Mouse (Mus musculus): ENCODE results near the gene Zbed4. TPM values are rescaled to one million over a fixed set of nuclear protein-coding genes. Genes with fewer than 3 reads are reported as not detected.

Gene Zbed4
- total and polyA plus RNA-seq, 3 experiments: 53.2 to 57.9 TPM; not detected in 1

GRCm38 (mm10) chr15:88717239-88717638 is 34.2 kb upstream of the Zbed4 start:
- peaks cover 21% of the 10 kb centered on the region for H3K79me2 ChIP-seq (ENCODE audit: control insufficient read depth, insufficient read depth, low read length, poor library complexity)
- H3K9ac ChIP-seq (ENCODE audit: control insufficient read depth, low read depth, low read length, poor library complexity, severe bottlenecking): no peak overlapping the region
- no peak overlapping the region for H3K4me3 ChIP-seq (ENCODE audit: control insufficient read depth in 1 of 2, insufficient read depth in 1 of 2, low read depth in 2 of 2, low read length in 2 of 2)
- H3K27me3 ChIP-seq (ENCODE audit: control insufficient read depth in 1 of 2, insufficient read depth in 2 of 2, low read length in 2 of 2): no peaks in the 10 kb centered on the region
- DNase-seq (ENCODE audit: low read depth, low spot score): no peak
- no peak overlapping the region for H3K27ac ChIP-seq (ENCODE audit: control insufficient read depth, low read depth, low read length)
- TF ChIP-seq ETS1 (IDR thresholded peaks at IDR 0.05; ENCODE audit: low read depth, low read length): no peak
- no peak for TF ChIP-seq USF1 (IDR thresholded peaks at IDR 0.05; ENCODE audit: low read depth, low read length)
- TF ChIP-seq E2F4 (IDR thresholded peaks at IDR 0.05; ENCODE audit: borderline replicate concordance, low read depth, low read length): no peak
- no peak for TF ChIP-seq EP300 (IDR thresholded peaks at IDR 0.05; ENCODE audit: low read depth in 1 of 2, low read length in 2 of 2)
- TF ChIP-seq ZMIZ1 (IDR thresholded peaks at IDR 0.05; ENCODE audit: low read depth, low read length): no peak
- TF ChIP-seq RAD21 (IDR thresholded peaks at IDR 0.05; ENCODE audit: low read depth, low read length): no peak
- no peaks in the 10 kb centered on the region for H3K4me1 ChIP-seq (ENCODE audit: control insufficient read depth in 1 of 2, insufficient read depth in 2 of 2, low read length in 2 of 2)
- H3K36me3 ChIP-seq (ENCODE audit: control insufficient read depth in 1 of 2, insufficient read depth in 2 of 2, low read length in 2 of 2): peaks cover 0 to 41% of the 10 kb centered on the region in 2 experiments; a peak in 2 of 4 replicates
- H3K9me3 ChIP-seq (replicated peaks; ENCODE audit: insufficient read depth, low read length): no peaks in the 10 kb centered on the region

- H3K27ac ChIP-seq (ENCODE audit: control insufficient read depth, low read depth, low read length): no peak overlapping the region
- H3K4me1 ChIP-seq (ENCODE audit: control insufficient read depth in 1 of 2, insufficient read depth in 2 of 2, low read length in 2 of 2): no peaks in the 10 kb centered on the region
- TF ChIP-seq ZKSCAN1 (IDR thresholded peaks at IDR 0.05; ENCODE audit: low read depth, low read length) (no peak), ELF1 (IDR thresholded peaks at IDR 0.05; ENCODE audit: low read depth, low read length) (no peak), MAFK (IDR thresholded peaks at IDR 0.05; ENCODE audit: borderline replicate concordance, low read depth, low read length) (no peak), NRF1 (IDR thresholded peaks at IDR 0.05; ENCODE audit: insufficient read depth, low read depth, low read length, poor library complexity, severe bottlenecking) (no peak), TAL1 (IDR thresholded peaks at IDR 0.05; ENCODE audit: low read length) (no peak), USF2 (IDR thresholded peaks at IDR 0.05; ENCODE audit: borderline replicate concordance in 1 of 2, insufficient read depth in 1 of 2, low read depth in 1 of 2, low read length in 2 of 2) (no peak), HCFC1 (IDR thresholded peaks at IDR 0.05; ENCODE audit: low read depth, low read length) (no peak), USF1 (IDR thresholded peaks at IDR 0.05; ENCODE audit: low read depth, low read length) (no peak), JUND (IDR thresholded peaks at IDR 0.05; ENCODE audit: low read depth, low read length) (no peak), CTCF (IDR thresholded peaks at IDR 0.05 in 2 of 3, conservative IDR thresholded peaks at IDR 0.05 in 1 of 3; ENCODE audit: control insufficient read depth in 1 of 3, insufficient read depth in 1 of 3, low read depth in 2 of 3, low read length in 3 of 3, poor library complexity in 1 of 3, severe bottlenecking in 1 of 3) (no peak)
- no peak for DNase-seq (ENCODE audit: low read depth, low spot score)
- H3K4me3 ChIP-seq (ENCODE audit: control insufficient read depth in 1 of 2, insufficient read depth in 1 of 2, low read depth in 2 of 2, low read length in 2 of 2): no peak overlapping the region
- peaks cover 0 to 51% of the 10 kb centered on the region in 2 experiments; a peak in 2 of 4 replicates for H3K36me3 ChIP-seq (ENCODE audit: control insufficient read depth in 1 of 2, insufficient read depth in 2 of 2, low read length in 2 of 2)
- no peaks in the 10 kb centered on the region for H3K27me3 ChIP-seq (ENCODE audit: control insufficient read depth in 1 of 2, insufficient read depth in 2 of 2, low read length in 2 of 2)
- H3K9me3 ChIP-seq (replicated peaks; ENCODE audit: insufficient read depth, low read length): no peaks in the 10 kb centered on the region
- no peak overlapping the region for H3K9ac ChIP-seq (ENCODE audit: control insufficient read depth, low read depth, low read length, poor library complexity, severe bottlenecking)
- peaks cover 52% of the 10 kb centered on the region for H3K79me2 ChIP-seq (ENCODE audit: control insufficient read depth, insufficient read depth, low read length, poor library complexity)
These were observed 28.3 kb upstream of the Zbed4 start for GRCm38 (mm10) chr15:88723205-88723604.
